Mouse (Mus musculus): ENCODE measurements around the gene Ptpn12. TPM values are rescaled to one million over a fixed set of nuclear protein-coding genes. Genes with fewer than 3 reads are reported as not detected.

Ptpn12 gene
- total and polyA plus RNA-seq, 3 experiments: 59.0 to 112 (median 95.6) TPM

DNA sequence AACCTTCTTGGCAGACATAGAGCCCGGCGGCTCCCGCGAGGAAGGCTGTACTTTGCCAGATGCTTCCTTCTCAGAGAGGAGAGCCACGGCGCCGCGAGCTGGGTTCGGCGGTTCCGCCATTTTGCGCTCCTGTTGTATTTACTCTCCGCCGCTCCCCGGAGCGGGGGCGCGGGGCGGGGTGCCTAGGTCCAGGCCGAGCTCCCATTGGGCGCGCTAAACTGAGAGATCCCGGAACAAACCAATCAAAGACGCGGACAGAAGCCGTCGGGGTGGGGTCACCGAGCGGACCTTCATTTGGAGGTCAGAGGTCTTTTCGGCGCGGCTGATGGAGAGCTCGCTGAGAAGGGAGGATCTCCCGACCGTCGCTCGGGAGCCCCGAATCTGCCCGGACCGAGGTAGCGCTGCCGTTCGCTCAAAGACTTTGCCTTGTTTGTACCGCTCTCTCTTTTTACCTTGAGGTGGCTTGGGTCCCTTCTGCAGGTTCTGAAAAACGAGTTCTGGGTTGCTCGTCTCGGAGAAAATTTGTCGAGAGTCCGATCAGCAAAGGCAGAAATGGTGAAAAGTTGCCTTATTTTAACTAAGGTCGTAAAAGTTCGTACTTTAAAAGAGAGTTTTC lies 103.9 kb downstream of the Ptpn12 start:
- H3K4me3 ChIP-seq (ENCODE audit: low read depth, low read length): peak overlapping the region; percentile 98
- H3K9me3 ChIP-seq (replicated peaks): peaks cover 1% of the 10 kb centered on the region; the same call in 1 of the 2 replicates

GRCm38 (mm10) chr5:20950855-20951650 lies 104.7 kb downstream of the Ptpn12 start:
- ATAC-seq (ENCODE audit: extremely low read depth, insufficient number of reproducible peaks, low FRiP score, poor library complexity, severe bottlenecking) (no peak), DNase-seq (ENCODE audit: low spot score) (no peak)
- no peaks in the 10 kb centered on the region for H3K27me3 ChIP-seq (ENCODE audit: insufficient read depth, low read length)
- no peaks in the 10 kb centered on the region for H3K9me3 ChIP-seq (replicated peaks)
- TF ChIP-seq GATA2 (IDR thresholded peaks at IDR 0.05; ENCODE audit: borderline replicate concordance, low read depth, low read length) (no peak), TAL1 (conservative IDR thresholded peaks at IDR 0.05; ENCODE audit: low read depth, low read length) (no peak), CTCF (IDR thresholded peaks at IDR 0.05; ENCODE audit: low read depth, low read length) (no peak), GATA1 (IDR thresholded peaks at IDR 0.05; ENCODE audit: borderline replicate concordance, low read length) (no peak), POLR2AphosphoS5 (IDR thresholded peaks at IDR 0.05; ENCODE audit: insufficient replicate concordance, low read depth, low read length) (no peak)
- H3K4me3 ChIP-seq (ENCODE audit: low read depth, low read length): peak overlapping the region; percentile 98
- peaks cover 28% of the 10 kb centered on the region for H3K36me3 ChIP-seq (replicated peaks)
- H3K4me1 ChIP-seq (ENCODE audit: insufficient read depth, low read depth, low read length): peaks cover 56% of the 10 kb centered on the region

More for the DNA sequence above, 103.9 kb downstream of the Ptpn12 start:
- peaks cover 53% of the 10 kb centered on the region for H3K4me1 ChIP-seq (ENCODE audit: insufficient read depth, low read depth, low read length)
- peak; percentile 90 for ATAC-seq (ENCODE audit: extremely low read depth, insufficient number of reproducible peaks, low FRiP score, poor library complexity, severe bottlenecking)
- H3K27me3 ChIP-seq (ENCODE audit: insufficient read depth, low read length): no peaks in the 10 kb centered on the region
- peaks cover 35% of the 10 kb centered on the region for H3K36me3 ChIP-seq (replicated peaks)
- no peak for TF ChIP-seq TAL1 (conservative IDR thresholded peaks at IDR 0.05; ENCODE audit: low read depth, low read length)
- TF ChIP-seq CTCF (IDR thresholded peaks at IDR 0.05; ENCODE audit: low read depth, low read length): no peak
- no peak for TF ChIP-seq POLR2AphosphoS5 (IDR thresholded peaks at IDR 0.05; ENCODE audit: insufficient replicate concordance, low read depth, low read length)
- no peak for TF ChIP-seq GATA1 (IDR thresholded peaks at IDR 0.05; ENCODE audit: borderline replicate concordance, low read length)
- no peak for TF ChIP-seq GATA2 (IDR thresholded peaks at IDR 0.05; ENCODE audit: borderline replicate concordance, low read depth, low read length)
- DNase-seq (ENCODE audit: low spot score): peak; percentile 93

DNA sequence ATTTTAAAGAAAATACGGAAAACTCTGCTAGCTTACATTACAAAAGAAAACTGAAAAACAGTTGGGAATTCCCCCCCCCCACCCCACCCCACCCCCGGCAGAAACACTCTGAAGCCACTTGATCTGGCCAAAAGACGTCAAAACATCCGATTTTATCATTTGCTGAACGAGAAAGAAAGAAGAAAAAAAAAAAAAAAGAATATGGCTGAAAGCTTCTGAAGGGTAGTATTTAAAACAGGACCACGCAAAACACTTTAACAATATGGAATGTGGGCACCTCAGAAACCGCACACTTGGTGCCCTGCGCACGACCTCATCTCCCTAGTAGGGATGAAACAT lies 105.2 kb downstream of the Ptpn12 start:
- ATAC-seq (ENCODE audit: extremely low read depth, insufficient number of reproducible peaks, low FRiP score, poor library complexity, severe bottlenecking): no peak
- Histone ChIP-seq H3K4me1 (ENCODE audit: insufficient read depth, low read depth, low read length) (peaks cover 55% of the 10 kb centered on the region), H3K36me3 (replicated peaks) (peaks cover 23% of the 10 kb centered on the region), H3K27me3 (ENCODE audit: insufficient read depth, low read length) (no peaks in the 10 kb centered on the region), H3K4me3 (ENCODE audit: low read depth, low read length) (peak overlapping the region; percentile 98), H3K9me3 (replicated peaks) (no peaks in the 10 kb centered on the region)
- no peak for TF ChIP-seq GATA1 (IDR thresholded peaks at IDR 0.05; ENCODE audit: borderline replicate concordance, low read length)
- no peak for TF ChIP-seq POLR2AphosphoS5 (IDR thresholded peaks at IDR 0.05; ENCODE audit: insufficient replicate concordance, low read depth, low read length)
- no peak for TF ChIP-seq CTCF (IDR thresholded peaks at IDR 0.05; ENCODE audit: low read depth, low read length)
- TF ChIP-seq GATA2 (IDR thresholded peaks at IDR 0.05; ENCODE audit: borderline replicate concordance, low read depth, low read length): no peak
- no peak for TF ChIP-seq TAL1 (conservative IDR thresholded peaks at IDR 0.05; ENCODE audit: low read depth, low read length)
- DNase-seq (ENCODE audit: low spot score): no peak

GRCm38 (mm10) chr5:20950093-20950492 lies 105.6 kb downstream of the Ptpn12 start:
- Histone ChIP-seq H3K4me3 (ENCODE audit: low read depth, low read length) (peak overlapping the region; percentile 98), H3K4me1 (ENCODE audit: insufficient read depth, low read depth, low read length) (peaks cover 55% of the 10 kb centered on the region), H3K36me3 (replicated peaks) (peaks cover 22% of the 10 kb centered on the region), H3K27me3 (ENCODE audit: insufficient read depth, low read length) (no peaks in the 10 kb centered on the region), H3K9me3 (replicated peaks) (no peaks in the 10 kb centered on the region)
- TF ChIP-seq TAL1 (conservative IDR thresholded peaks at IDR 0.05; ENCODE audit: low read depth, low read length) (no peak), POLR2AphosphoS5 (IDR thresholded peaks at IDR 0.05; ENCODE audit: insufficient replicate concordance, low read depth, low read length) (no peak), GATA1 (IDR thresholded peaks at IDR 0.05; ENCODE audit: borderline replicate concordance, low read length) (no peak), CTCF (IDR thresholded peaks at IDR 0.05; ENCODE audit: low read depth, low read length) (no peak), GATA2 (IDR thresholded peaks at IDR 0.05; ENCODE audit: borderline replicate concordance, low read depth, low read length) (no peak)
- no peak for DNase-seq (ENCODE audit: low spot score)
- ATAC-seq (ENCODE audit: extremely low read depth, insufficient number of reproducible peaks, low FRiP score, poor library complexity, severe bottlenecking): no peak

DNA sequence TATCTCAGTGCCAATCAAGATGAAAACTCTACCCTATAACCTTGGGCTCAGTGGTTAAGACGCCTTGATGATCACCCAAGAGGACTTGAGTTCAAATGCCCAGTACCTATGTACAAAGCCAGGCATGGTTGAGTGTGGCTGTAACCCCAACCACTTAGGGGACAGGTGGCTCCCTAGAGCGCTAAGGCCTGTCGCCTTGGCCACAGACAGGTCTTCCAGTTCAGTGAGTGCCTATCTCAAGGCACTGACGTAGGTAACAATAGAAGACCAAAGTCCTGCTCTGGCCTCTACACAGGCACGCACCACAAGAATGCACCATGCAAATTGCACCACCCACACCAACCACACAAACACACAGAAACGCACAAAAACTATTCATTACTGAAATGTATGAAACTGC lies 108.8 kb downstream of the Ptpn12 start:
- Histone ChIP-seq H3K9me3 (replicated peaks) (no peaks in the 10 kb centered on the region), H3K4me1 (ENCODE audit: insufficient read depth, low read depth, low read length) (peaks cover 61% of the 10 kb centered on the region), H3K36me3 (replicated peaks) (peaks cover 21% of the 10 kb centered on the region), H3K4me3 (ENCODE audit: low read depth, low read length) (peak overlapping the region; percentile 52; the same call in 1 of the 2 replicates), H3K27me3 (ENCODE audit: insufficient read depth, low read length) (no peaks in the 10 kb centered on the region)
- TF ChIP-seq GATA2 (IDR thresholded peaks at IDR 0.05; ENCODE audit: borderline replicate concordance, low read depth, low read length) (no peak), CTCF (IDR thresholded peaks at IDR 0.05; ENCODE audit: low read depth, low read length) (no peak), TAL1 (conservative IDR thresholded peaks at IDR 0.05; ENCODE audit: low read depth, low read length) (no peak), POLR2AphosphoS5 (IDR thresholded peaks at IDR 0.05; ENCODE audit: insufficient replicate concordance, low read depth, low read length) (no peak), GATA1 (IDR thresholded peaks at IDR 0.05; ENCODE audit: borderline replicate concordance, low read length) (no peak)
- ATAC-seq (ENCODE audit: extremely low read depth, insufficient number of reproducible peaks, low FRiP score, poor library complexity, severe bottlenecking) (no peak), DNase-seq (ENCODE audit: low spot score) (no peak)
